Mouse (Mus musculus): Measurements from ENCODE around the gene Tcf15.

Tcf15 gene

DNA sequence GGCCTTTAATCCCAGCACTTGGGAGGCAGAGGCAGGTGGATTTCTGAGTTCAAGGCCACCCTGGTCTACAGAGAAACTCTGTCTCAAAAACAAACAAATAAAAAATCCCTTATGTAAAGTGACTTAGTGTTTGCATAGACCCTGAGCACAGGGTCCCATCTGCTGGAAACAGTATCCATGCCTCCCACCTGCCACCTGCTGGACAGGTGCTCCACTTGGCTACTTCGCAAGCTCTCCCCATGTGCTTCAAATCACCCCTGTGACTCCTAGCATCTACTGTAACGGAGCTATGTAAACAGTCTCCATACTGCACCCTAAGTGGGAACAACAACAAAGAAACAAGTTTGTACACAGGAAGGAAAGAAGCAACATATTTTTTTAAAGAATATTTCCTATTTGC lies 14.8 kb upstream of the Tcf15 start:
- DNase-seq (ENCODE audit: low read depth) = no peak

DNA sequence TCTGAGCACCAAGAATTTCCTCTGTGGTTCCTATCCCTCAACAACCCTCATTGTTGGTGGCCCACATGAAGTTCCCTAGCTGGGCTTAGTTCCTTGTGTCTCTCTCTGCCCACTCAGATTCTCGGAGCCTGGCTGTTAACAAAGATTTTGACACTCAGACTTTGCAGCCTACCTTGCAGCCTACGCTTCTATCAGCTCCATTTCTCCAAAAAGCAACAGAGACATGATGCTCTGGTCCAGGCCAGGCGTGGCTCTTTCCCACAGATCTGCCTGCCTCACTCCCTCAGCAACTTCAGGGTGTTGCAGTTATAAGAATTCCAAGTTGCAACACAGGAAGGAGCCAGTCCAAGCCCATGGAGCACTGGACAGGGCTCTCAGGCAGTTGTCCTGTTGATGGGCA lies 13.6 kb upstream of the Tcf15 start:
- no peak for DNase-seq (ENCODE audit: low read depth)

DNA sequence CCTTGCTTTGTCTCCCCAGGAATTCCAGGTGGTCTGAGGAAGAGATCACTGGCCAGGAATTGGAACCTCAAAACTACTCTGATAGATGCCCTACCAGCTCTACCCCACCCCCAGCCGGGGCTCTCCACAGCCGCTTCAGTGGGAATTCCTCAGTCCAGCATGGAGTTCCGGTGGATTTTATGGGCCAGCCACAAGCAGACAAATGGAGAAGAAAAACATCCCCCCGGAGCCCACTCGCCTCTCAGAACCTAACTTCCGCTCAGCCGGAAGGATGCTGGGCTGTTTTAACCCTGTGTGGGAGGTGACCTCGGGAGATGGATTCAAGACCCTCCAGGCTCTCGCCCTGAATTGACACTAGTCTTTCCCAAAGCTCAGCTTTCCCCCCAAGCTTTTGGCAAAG lies 11.3 kb upstream of the Tcf15 start:
- no peak for DNase-seq (ENCODE audit: low read depth)

DNA sequence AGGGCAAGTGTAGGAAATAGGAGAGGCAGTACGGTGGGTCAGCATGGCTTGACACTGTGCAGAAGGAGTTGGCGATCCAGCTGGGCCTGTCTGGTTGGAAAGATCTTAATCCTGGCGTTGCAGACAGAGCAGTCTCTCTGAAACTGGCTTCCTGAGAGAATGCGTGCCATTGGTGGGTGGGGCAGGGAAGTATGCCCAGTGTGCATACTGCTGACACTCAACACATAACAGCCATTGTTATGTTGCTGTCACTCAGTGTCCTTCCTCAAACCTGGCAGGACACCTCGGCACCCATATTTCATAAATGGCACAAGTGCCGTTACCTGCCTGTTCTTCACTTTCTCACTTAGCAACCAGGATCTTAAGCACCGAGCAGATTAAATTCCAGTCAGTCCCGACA lies 10.7 kb upstream of the Tcf15 start:
- no peak for DNase-seq (ENCODE audit: low read depth)

DNA sequence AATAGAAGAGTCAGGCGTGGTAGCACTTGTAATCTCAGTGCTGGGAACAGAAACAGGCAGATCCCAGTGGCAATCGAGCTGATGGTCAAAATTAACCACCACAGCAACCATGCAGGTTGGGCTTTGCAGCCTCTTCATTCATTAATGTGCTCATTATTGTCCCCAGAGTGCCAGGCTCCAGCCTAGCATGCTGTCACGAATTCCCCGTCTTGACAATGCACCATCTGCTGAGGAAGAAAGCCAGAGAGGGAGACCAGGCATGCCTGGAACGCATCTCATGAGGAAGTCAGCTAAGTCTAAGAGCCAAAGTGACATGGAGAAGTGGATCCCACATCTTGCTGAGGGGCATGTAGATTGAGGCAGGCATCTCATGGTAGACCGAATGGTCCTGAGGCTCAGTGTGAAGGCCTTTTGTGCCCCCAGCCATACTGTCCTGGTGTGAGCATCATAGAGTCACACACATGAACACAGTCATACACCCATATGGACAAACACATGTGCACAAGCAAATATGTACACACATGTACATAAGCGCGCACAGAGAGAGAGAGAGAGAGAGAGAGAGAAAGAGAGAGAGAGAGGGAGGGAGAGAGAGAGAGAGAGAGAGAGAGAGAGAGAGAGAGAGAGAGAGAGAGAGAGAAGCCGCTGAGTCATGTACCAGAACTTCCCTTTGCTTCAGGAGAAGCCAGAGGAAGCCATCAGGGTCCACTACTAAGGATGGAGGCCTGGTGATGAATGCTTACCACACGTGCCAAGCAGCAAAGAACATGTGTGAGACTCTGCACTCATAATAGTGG lies 4.0 kb upstream of the Tcf15 start:
- no peak for DNase-seq (ENCODE audit: low read depth)

DNA sequence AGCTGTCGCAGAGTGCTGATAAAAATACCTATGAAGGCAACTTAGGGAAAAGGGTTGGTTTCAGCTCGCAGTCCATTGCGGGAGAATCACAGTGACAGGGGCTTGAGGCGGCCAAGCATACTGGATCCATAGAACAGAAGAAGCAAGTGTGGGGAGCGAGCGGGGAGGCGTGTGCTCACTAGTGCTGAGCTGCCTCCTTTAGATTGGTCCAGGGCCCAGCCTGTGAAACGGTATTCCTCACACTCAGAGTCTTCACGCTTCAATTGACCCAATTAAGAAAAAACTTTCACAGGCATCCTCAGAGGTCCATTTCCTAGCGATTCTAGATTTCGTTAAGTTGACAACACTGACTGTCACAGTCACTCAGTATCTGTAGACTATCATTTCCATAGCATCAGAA lies 2.4 kb upstream of the Tcf15 start:
- no peak for DNase-seq (ENCODE audit: low read depth)

DNA sequence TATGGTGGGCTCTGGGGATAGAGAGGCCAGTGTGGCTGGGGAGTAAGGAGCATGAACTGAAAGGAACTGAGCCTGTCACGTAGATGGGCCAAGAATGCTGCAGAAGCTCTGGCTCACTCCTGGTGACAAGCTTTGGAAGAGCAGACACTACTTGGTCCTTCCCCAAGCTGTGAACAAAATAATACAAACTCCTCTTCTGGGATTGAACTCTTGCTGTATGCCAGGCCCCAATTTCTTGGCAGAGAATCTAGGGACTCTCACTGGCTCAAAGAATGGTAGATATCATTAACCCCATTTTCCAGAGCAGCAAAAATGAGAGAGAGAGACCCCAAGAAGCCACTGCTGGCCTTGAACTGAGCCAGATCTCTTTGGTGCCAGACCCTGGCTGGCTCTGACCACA lies 1.9 kb upstream of the Tcf15 start:
- no peak for DNase-seq (ENCODE audit: low read depth)

DNA sequence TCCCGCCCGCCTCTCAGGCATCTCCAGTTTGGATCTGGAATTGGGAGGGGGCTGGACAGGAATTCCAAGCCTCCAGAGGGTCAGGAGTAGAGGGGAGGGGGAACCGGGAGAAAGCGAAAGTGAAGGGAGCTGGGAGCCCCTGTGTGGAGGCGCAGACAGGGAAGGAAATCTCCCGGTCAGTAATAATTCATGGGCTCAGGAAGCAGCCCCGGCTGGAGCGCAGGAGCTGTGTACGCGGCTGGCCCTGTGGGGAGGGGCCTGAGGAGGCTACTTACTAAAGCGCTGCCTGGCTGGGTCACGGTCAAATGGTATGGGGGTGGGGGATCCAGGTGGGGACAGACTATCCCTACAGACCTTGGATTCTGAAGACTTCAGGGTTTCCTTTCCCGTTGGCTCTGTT lies 1.3 kb upstream of the Tcf15 start:
- no peak for DNase-seq (ENCODE audit: low read depth)

DNA sequence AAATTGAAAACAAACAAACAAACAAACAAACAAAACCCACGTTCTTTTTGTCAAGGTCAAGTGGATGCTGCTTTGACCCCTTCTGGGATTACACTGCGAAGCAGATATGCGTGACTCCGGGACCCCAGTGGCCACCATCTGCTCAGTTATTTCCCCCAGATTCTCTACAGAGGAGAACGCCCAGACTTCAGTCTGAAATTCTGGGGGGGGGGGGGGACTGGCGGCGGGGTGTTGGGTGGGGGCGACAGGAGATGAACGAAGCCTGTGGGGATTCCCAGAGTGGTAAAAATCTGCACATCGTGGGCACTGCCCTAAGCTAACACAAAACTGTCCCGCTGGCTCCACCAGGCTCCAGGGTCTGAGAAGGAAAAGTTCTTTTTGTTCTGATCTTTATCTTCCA lies 790 bp upstream of the Tcf15 start:
- no peak for DNase-seq (ENCODE audit: low read depth)

DNA sequence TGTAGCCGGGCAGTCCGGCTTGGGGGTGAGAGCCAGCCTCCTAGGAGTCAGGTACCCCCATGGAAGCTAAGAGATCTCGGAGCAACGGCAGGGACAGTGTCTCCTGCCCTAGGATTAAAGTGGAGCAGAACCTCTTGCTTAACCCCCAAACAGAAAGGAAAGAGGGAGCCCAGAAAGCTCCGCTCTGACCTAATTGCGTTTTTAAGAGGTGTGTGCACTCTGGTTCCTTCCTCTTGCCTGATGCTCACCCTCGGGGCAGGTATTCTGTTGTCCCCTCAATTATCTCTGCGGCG lies 743 bp downstream of the Tcf15 start:
- no peak for DNase-seq (ENCODE audit: low read depth)

DNA sequence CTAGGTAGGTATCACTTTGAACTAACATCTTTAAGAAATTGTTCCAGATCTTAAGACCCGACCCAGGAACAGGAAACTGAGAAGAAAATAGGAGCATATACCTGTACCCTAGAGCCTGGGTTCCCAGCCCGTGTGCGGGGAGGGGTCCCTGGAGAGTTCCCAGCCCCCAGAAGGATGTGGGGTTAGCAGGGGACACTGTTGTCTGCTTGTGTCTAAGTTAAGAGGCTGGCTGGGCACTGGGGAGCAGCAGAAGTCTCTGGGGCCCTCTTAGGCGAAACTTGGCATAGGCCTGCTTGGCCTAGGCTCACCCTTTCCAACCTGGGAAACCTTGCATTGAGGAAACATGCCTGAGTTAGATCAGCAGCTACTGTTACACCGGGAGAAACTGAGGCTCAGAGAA lies 1.1 kb downstream of the Tcf15 start:
- no peak for DNase-seq (ENCODE audit: low read depth)

DNA sequence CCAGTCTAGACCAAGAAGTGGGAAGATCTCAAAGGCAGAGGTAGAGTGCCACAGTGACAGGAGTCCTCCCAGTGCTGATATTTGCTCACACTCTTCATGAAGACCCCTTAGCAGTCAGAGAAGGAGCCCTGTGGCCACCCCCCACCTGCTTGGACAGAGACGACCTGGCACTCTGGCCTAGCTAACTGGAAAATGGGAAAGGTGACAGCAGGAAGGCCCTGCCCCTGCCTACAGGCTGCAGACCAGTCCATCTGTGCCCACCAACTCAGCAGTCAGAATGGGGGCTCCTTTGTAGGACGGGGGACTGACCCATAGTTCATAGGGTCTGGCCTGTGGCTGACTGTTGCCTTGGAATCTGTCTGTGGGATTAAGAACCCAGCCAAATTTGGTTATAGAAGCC lies 2.4 kb downstream of the Tcf15 start:
- no peak for DNase-seq (ENCODE audit: low read depth)

DNA sequence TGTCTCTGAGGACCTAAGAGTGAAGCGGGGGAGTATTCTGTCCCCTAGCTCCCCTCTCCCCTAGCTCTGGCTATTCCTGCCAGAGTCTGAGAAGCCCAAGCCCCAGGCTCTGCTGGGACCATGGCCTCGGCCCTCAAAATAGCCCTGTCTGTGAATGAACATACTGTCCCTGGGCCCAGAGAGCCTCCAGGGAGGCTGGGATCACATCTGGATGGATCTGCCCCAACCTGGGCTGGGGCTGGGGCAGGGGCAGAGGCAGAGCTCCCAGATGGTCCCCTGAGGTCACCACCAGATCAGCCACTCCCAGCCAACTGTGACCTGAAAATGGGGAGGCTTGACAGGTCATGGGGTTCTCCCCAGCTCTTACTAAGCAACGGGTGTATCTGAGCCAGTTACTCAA lies 3.7 kb downstream of the Tcf15 start:
- DNase-seq (ENCODE audit: low read depth) = no peak

DNA sequence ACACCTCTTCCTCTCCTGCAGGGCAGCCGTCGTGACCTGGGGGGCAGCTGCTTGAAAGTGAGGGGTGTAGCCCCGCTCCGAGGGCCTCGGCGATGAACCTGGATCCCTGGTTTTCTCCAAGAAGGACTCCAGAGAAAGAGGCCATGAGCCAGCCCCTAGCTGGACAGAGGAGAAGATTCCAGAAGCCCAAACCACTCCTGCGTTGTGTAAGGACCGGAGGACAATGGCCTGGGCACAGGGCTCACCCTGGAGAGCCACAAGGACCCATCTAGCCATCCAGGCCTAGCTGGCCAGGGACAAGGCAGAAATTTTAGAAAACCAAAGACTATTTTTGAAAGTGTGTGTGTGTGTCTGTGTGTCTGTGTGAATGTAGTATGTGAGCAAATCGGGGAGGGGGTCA lies 5.3 kb downstream of the Tcf15 start:
- DNase-seq (ENCODE audit: low read depth) = no peak

DNA sequence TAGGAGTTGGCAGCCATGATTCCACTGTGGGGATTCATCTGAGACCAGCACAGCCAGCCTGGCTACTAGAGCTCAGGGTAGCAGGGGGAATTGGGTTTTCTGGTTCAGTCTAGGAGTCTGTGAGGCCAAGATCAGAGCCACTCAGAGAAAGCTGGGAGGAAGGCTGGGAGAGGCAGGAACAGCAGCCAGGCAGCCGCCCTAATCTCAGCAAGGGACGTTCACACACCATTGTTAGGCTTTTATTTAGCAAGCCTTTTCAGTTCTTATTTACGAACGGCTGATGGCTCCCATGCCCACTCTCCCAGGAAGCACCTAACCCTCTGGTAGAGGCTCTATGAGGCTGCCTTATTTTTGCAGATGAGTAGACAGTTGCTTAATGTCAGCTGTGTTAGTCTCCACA lies 6.5 kb downstream of the Tcf15 start:
- no peak for DNase-seq (ENCODE audit: low read depth)

DNA sequence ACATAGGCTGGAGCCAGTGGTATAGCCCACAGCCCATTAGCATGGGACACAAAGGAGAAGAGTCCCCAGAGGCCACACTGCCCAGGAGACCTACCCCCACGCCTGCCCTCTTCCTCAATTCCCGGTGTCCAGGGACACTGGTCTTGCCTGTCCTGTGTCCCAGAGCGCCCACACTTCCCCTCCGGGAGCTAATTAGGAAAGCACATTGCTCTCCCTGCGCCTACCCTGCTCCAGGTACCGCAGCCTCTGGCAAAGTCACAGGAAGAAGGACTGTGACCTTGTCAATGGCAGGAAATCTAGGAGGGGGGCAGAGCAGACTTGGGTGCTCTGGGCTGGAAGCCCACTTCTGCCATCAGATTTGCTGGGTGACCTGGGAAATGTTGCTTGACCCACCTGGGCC lies 7.0 kb downstream of the Tcf15 start:
- DNase-seq (ENCODE audit: low read depth) = no peak

DNA sequence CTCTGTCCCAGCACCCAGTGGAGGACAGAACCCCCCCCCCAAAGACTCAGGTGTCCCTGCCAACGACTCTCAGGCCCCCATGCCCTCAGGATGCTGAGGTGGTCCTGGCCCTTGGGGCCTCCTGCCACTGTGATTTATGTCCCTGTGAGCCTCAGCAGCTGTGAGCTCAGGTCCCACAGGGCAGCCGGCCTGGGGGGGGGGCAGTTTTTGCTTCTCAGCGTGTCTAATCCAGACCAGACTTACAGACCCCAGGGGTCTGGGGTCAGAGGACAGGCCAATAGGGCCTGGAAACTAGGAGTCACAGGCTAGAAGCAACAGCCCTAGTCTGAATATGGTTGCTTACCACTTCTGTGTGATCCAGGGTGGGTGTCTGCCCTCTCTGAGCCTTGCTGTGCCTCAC lies 10.0 kb downstream of the Tcf15 start:
- DNase-seq (ENCODE audit: low read depth) = no peak

DNA sequence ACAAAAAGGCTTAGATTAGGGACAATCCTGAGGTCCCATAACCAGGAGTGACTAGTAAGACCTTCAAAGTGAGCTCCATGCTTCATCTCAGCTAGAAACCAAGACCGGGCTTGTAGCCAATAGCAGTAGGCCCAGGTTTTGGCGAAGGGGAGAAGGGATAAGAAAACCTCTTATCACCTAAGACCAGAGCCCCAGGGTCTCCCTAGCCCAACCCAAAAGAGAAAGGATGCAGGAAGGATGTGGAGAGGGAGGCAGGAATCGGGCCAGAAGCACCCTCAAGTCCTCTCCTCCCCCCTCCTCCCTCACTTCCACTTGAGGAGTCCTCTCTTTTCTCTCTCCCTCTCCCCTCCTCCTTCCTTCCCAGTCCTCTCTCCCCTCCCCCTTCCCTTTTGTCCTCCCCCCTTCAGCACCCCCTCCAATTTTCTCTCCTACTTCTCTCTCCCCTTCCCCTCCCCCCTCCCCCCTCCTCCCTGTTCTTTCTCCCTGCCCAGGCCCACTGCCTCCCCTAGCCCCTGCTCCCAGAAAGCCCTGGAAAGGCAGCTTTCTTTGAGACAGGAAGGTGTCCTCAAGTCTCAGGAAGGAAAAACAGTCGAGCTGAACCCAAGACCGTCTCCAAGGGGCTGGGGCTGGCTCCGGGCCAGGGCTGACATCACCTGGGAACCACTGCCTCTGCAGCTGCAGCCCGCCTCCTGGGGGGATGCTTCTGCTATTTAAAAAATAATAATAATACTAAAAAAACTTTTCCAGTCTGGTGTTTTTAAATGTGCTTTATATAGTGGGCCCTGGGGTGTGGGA lies 12.2 kb downstream of the Tcf15 start:
- no peak for DNase-seq (ENCODE audit: low read depth)

DNA sequence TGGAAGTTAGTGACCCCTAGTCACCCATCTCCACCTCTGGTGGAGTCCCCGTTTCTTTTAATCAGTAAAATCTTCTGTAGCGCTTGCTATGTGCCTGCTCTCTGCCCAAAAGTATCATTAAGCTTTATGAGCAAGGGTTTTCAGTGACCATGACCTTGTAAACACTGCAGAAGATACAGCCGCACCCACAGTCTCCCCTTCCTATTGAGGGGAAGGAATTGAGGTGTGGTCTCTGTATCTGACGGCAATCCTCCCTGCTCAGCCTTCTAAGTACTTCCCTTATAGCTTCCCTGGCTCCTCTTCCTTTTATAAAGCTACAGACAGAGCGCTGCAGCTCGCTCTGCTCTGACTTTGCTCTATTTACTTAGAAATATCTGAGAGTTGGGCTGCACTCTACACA lies 13.1 kb downstream of the Tcf15 start:
- DNase-seq (ENCODE audit: low read depth) = no peak

DNA sequence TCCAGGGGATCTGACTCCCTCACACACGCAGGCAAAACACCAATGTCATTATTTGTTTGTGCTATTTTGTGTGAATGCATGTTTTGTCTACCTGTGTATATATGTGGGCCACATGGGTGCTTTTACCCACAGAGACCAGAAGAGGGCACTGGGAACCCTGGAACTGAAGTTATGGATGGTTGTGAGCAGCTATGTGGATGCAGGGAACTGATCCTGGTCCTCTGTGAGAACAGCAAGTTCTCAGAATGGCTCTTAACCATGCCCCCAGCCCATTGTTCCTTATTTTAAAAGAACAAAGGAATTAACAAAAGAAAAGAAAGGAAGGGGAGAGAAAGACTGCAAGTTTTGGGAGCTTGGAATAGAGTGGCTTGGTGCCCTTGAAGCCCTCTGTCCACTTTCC lies 16.1 kb downstream of the Tcf15 start:
- DNase-seq (ENCODE audit: low read depth) = no peak

DNA sequence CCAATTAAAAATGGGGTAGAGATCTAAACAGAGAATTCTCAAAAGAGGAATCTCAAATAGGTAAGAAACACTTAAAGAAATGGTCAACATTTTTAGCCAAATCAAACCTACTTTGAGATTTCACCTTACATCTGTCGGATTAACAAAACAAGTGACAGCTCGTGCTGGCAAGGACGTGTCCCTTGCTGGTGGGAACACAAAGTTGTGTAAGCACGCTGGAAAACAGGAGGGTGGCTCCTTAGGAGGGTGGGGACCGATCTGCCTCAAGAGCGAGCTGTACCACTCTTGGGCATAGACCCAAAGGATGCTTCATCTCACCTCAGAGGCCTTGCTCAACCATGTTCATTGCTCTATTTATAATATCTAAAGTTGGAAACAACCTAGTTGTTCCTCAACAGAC lies 22.9 kb downstream of the Tcf15 start:
- DNase-seq (ENCODE audit: low read depth) = no peak

DNA sequence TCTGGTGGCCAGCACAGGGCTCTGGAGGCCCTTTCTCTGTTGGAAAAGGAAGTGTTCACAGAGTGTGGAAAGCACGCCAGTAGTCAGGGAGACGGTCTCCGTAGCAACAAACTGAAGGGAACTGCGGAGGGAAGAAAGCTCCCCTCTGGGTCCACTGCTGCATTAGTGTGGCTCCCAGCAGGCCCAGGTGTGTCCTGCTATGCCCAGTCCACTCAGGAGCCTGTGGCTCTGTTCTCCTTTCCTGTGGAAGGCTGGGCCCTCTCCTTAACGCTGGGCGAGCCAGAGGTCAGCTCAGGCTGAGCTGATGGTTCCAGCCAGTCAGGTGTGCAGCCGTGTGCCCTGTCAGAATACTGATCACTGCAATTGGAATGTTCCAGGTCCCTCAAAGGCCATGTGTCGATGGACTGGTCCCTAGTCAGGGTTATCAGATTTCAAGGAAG lies 24.5 kb downstream of the Tcf15 start:
- no peak for DNase-seq (ENCODE audit: low read depth)

DNA sequence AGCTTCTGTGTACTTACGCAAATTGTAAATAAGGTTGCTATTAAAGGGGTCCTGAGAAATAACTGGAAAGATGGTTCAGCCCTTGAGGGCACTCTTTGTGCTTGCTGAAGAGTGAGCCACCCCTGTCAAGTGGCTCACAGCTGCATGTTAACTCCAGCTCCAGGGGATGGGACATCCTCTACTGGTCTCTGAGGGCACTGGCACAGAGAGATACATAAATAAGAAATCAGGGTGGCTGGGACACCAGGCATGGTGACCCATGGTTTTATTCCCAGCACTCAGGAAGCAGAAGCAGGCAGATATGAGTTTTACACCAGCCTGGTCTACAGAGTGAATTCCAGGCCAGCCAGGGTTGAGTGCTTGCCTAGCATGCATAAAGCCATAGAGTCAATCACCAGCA lies 26.0 kb downstream of the Tcf15 start:
- DNase-seq (ENCODE audit: low read depth) = no peak

DNA sequence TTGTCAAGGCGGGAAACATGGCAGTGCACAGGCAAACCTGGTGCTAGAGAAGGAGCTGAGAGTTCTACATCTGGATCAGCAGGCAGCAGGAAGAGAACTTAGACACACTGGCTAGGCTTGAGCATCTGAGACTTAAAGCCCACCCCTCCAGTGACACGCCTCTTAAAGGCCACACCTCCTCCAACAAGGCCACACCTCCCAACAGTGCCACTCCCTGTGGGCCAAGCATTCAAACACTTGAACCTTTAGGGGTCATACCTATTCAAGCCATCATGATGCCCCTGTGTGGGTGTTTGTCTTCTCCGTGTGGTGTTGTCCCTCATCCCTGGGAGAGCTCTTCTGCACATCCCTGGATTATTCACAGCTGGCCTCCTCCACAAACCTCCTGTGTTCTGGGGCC lies 31.5 kb downstream of the Tcf15 start:
- DNase-seq (ENCODE audit: low read depth) = no peak

All from induced T-regulatory cell, adult 2 months (primary cell).